Mouse (Mus musculus): ENCODE results near the gene Mrm1. TPM values are rescaled to one million over a fixed set of nuclear protein-coding genes. Genes with fewer than 3 reads are reported as not detected.
A peak's percentile ranks its signal among the peaks of the same experiment; 100 is the strongest.
"Not testable (repeated sequence)": the region's sequence is repeated elsewhere in the genome, so short reads cannot be mapped to it uniquely, and the experiment has no call there.

The Mrm1 gene
- 10 to 100 TPM; 21.6 to 24.4 (median 22.9) TPM for total RNA-seq (2022)

GRCm38 (mm10) chr11:84818961-84819692 lies at the start of gene Mrm1:
TSS of gene Mrm1 (minus strand) at chr11:84819515.
- peak; percentile 98 for DNase-seq

GRCm38 (mm10) chr11:84868786-84869259 lies 49.5 kb upstream of the Mrm1 start:
- no peak for DNase-seq

GRCm38 (mm10) chr11:84867586-84867985 lies 48.3 kb upstream of the Mrm1 start:
- no peak for DNase-seq

GRCm38 (mm10) chr11:84865268-84865667 lies 46.0 kb upstream of the Mrm1 start:
- no peak for DNase-seq

GRCm38 (mm10) chr11:84855285-84855684 lies 36.0 kb upstream of the Mrm1 start:
- DNase-seq, result no peak

GRCm38 (mm10) chr11:84847475-84848090 lies 28.3 kb upstream of the Mrm1 start:
- no peak for DNase-seq

GRCm38 (mm10) chr11:84846741-84847474 lies 27.6 kb upstream of the Mrm1 start:
- DNase-seq, result no peak

- no peak for DNase-seq
Measured at GRCm38 (mm10) chr11:84839330-84839729, 20.0 kb upstream of the Mrm1 start.

- not testable (repeated sequence) for DNase-seq
Measured at GRCm38 (mm10) chr11:84829495-84829894, 10.2 kb upstream of the Mrm1 start.

GRCm38 (mm10) chr11:84828516-84829399 lies 9.4 kb upstream of the Mrm1 start, which contains the start of gene Dhrs11:
TSS of gene Dhrs11 (minus strand) at chr11:84828994.
- peak; percentile 94 for DNase-seq

- no peak for DNase-seq
Measured at GRCm38 (mm10) chr11:84827901-84828503, 8.7 kb upstream of the Mrm1 start.

GRCm38 (mm10) chr11:84827492-84827891 lies 8.2 kb upstream of the Mrm1 start:
- no peak for DNase-seq

GRCm38 (mm10) chr11:84826185-84826584 lies 6.9 kb upstream of the Mrm1 start:
- peak; percentile 89 for DNase-seq

GRCm38 (mm10) chr11:84825261-84825807 lies 6.0 kb upstream of the Mrm1 start:
- DNase-seq, result no peak

- DNase-seq, result no peak
Measured at GRCm38 (mm10) chr11:84823484-84823897, 4.2 kb upstream of the Mrm1 start.

- no peak for DNase-seq
Measured at GRCm38 (mm10) chr11:84822487-84822886, 3.2 kb upstream of the Mrm1 start.

GRCm38 (mm10) chr11:84821131-84821770 lies 1.9 kb upstream of the Mrm1 start:
- no peak for DNase-seq

GRCm38 (mm10) chr11:84818085-84818960 lies 992 bp downstream of the Mrm1 start:
- DNase-seq, result peak; percentile 81

- DNase-seq, result no peak
Measured at GRCm38 (mm10) chr11:84817362-84817761, 2.0 kb downstream of the Mrm1 start.
